Mouse (Mus musculus) liver, embryonic 15.5 days (tissue): ENCODE measurements around the gene Pfkl. TPM values are rescaled to one million over a fixed set of nuclear protein-coding genes. Genes with fewer than 3 reads are reported as not detected.
"Not testable (repeated sequence)": the region's sequence is repeated elsewhere in the genome, so short reads cannot be mapped to it uniquely, and the experiment has no call there.

Experiments
- ATAC-seq: fragments of 200-750 bp; cut with Nextera tagmentation; 2 replicates; pipeline ENCODE4 v1.8.0; 2017; ENCODE audit warnings: moderate number of reproducible peaks, mild to moderate bottlenecking, moderate library complexity; ENCODE audit not compliant: insufficient read depth
- H3K27ac ChIP-seq: fragments of 300-500 bp; sonication (generic); replicated peaks from 2 replicates; pipeline ENCODE4 v1.5.1; 2015; ENCODE audit warnings: mild to moderate bottlenecking, inconsistent platforms
- H3K27me3 ChIP-seq: fragments of 300-500 bp; sonication (generic); 2 replicates; pipeline ENCODE4 v1.6.1; 2015; ENCODE audit warnings: mild to moderate bottlenecking, inconsistent platforms
- H3K36me3 ChIP-seq: fragments of 300-500 bp; sonication (generic); replicated peaks from 2 replicates; pipeline ENCODE4 v1.6.1; 2015; ENCODE audit warnings: moderate library complexity, mild to moderate bottlenecking, inconsistent platforms
- H3K4me1 ChIP-seq: fragments of 300-500 bp; sonication (generic); replicated peaks from 2 replicates; pipeline ENCODE4 v1.6.1; 2015; ENCODE audit warnings: inconsistent platforms
- H3K4me2 ChIP-seq: fragments of 300-500 bp; sonication (generic); 2 replicates; pipeline ENCODE4 v1.6.1; 2015; ENCODE audit warnings: moderate library complexity, mild to moderate bottlenecking, inconsistent platforms
- H3K4me3 ChIP-seq: fragments of 300-500 bp; sonication (generic); replicated peaks from 2 replicates; pipeline ENCODE4 v1.5.1; 2015; ENCODE audit warnings: mild to moderate bottlenecking, inconsistent platforms
- H3K9ac ChIP-seq: fragments of 300-500 bp; sonication (generic); 2 replicates; pipeline ENCODE4 v1.6.1; 2015; ENCODE audit warnings: moderate library complexity, mild to moderate bottlenecking, inconsistent platforms
- H3K9me3 ChIP-seq: fragments of 300-500 bp; sonication (generic); replicated peaks from 2 replicates; pipeline ENCODE4 v1.6.1; 2016; ENCODE audit warnings: inconsistent platforms
- WGBS: fragments of 180-500 bp; shearing (Covaris S2); methylation state at CpG from one replicate; pipeline ENCODE4 v1.1.7; 2015; ENCODE audit warnings: mixed read lengths; ENCODE audit not compliant: insufficient replicate concordance; 5-methylcytosine and 5-hydroxymethylcytosine counted together
- polyA plus RNA-seq: library from polyadenylated mRNA; unstranded; fragments of >200 nt; fragmentation: Nextera tagmentation; extraction: Ambion mirVana; gene quantifications from 2 replicates; pipeline ENCODE4 v1.2.1, GENCODE M21; 2015

Pfkl gene
- polyA plus RNA-seq, 1 experiment from 2014 or later = 80.6 TPM

- no peak within 1 kb of the TSS for H3K4me3 ChIP-seq
- H3K27ac ChIP-seq = no peak within 1 kb of the TSS
- no peaks in the 10 kb centered on the region for H3K36me3 ChIP-seq
- no peak within 1 kb of the TSS for H3K4me2 ChIP-seq
- H3K9me3 ChIP-seq = no peaks in the 10 kb centered on the region
- ATAC-seq = no peak
- H3K27me3 ChIP-seq = peaks cover 25% of the 10 kb centered on the region
- H3K9ac ChIP-seq = no peak within 1 kb of the TSS
- H3K4me1 ChIP-seq = peaks cover 4% of the 10 kb centered on the region; the same call in 1 of the 2 replicates
- whole genome bisulfite sequencing = 71% methylated on average over 5 of the region's 5 CpGs
Measured at GRCm38 (mm10) chr10:78041647-78042046, 31.8 kb upstream of the Pfkl start, which contains the start of gene Dnmt3l. Gene Dnmt3l, plus strand, starts transcription at chr10:78041947.

- H3K36me3 ChIP-seq = no peaks in the 10 kb centered on the region
- no peak overlapping the region for H3K27ac ChIP-seq
- H3K4me2 ChIP-seq = no peak overlapping the region
- ATAC-seq = no peak
- no peak overlapping the region for H3K4me3 ChIP-seq
- H3K27me3 ChIP-seq = peaks cover 12% of the 10 kb centered on the region
- no peak overlapping the region for H3K9ac ChIP-seq
- H3K9me3 ChIP-seq = no peaks in the 10 kb centered on the region
- no peaks in the 10 kb centered on the region for H3K4me1 ChIP-seq
- 58% methylated on average over 4 of the region's 4 CpGs for WGBS
Measured at GRCm38 (mm10) chr10:78037139-78037538, 27.3 kb upstream of the Pfkl start.

- Histone ChIP-seq H3K27me3 (peaks cover 3% of the 10 kb centered on the region; the same call in 1 of the 2 replicates), H3K4me3 (no peak overlapping the region), H3K36me3 (no peaks in the 10 kb centered on the region), H3K9ac (no peak overlapping the region), H3K27ac (no peak overlapping the region), H3K9me3 (no peaks in the 10 kb centered on the region), H3K4me2 (no peak overlapping the region), H3K4me1 (0 out of 2 replicates have a peak, but pooled peaks cover 3% of the 10 kb centered on the region)
- ATAC-seq = 0 out of 2 replicates have a peak, but pooled peaks have one; percentile 9
- 38% methylated on average over 2 of the region's 2 CpGs for WGBS
Measured at GRCm38 (mm10) chr10:78031987-78032386, 22.1 kb upstream of the Pfkl start.

DNA sequence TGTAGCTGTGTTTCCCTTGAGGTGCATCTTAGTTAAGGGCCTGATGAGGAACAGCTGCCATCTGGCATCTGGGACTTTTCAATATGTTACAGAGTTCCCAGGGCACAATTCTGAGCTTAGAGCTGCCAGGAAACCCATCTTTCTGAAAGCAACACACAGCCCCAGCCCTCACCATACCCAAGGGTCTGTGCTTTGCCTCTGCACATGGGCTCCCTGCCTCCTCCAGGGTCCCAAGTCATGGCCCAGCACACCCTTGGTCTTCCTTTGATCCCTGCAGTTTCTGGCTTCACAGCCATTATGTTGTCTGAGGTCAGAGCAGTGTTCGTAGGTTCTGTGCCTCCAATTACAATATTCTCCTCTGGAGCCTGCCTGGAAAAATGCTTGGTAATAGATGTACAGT is 19.2 kb upstream of the Pfkl start:
- Histone ChIP-seq H3K27me3 (no peaks in the 10 kb centered on the region; the same call in 1 of the 2 replicates), H3K27ac (no peak overlapping the region), H3K4me1 (0 out of 2 replicates have a peak, but pooled peaks cover 3% of the 10 kb centered on the region), H3K4me2 (no peak overlapping the region), H3K36me3 (no peaks in the 10 kb centered on the region), H3K9me3 (no peaks in the 10 kb centered on the region), H3K9ac (no peak overlapping the region), H3K4me3 (no peak overlapping the region)
- ATAC-seq = no peak
- WGBS = 69% methylated on average over 1 of the region's 1 CpGs

- no peak overlapping the region for H3K27ac ChIP-seq
- no peak overlapping the region for H3K4me3 ChIP-seq
- ATAC-seq = no peak
- no peak overlapping the region for H3K9ac ChIP-seq
- H3K36me3 ChIP-seq = no peaks in the 10 kb centered on the region
- no peaks in the 10 kb centered on the region for H3K9me3 ChIP-seq
- 5% methylated on average over 5 of the region's 5 CpGs for WGBS
- 0 out of 2 replicates have a peak, but pooled peaks cover 3% of the 10 kb centered on the region for H3K4me1 ChIP-seq
- H3K4me2 ChIP-seq = no peak overlapping the region
- H3K27me3 ChIP-seq = no peaks in the 10 kb centered on the region; the same call in 1 of the 2 replicates
Measured at GRCm38 (mm10) chr10:78028129-78028528, 18.2 kb upstream of the Pfkl start.

DNA sequence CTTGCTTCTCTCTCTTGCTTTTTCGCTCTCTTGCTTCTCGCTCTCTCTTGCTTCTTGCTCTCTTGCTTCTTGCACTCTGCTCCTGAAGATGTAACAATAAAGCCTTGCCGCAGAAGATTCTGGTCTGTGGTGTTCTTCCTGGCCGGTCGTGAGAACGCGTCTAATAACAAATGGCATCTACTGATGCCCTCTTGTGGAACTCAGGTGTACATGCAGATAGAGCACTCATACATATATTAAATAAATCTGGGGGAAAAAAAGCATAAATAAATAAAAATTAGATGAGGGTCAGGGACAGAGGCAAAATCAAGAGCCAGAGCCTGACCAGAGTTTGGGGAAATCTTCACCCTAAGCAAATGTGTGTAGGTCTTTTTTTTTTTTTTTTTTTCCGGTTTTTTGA is 15.6 kb upstream of the Pfkl start:
- H3K4me2 ChIP-seq, H3K27me3 ChIP-seq, H3K36me3 ChIP-seq, H3K9me3 ChIP-seq, H3K4me3 ChIP-seq, ATAC-seq, H3K9ac ChIP-seq, H3K4me1 ChIP-seq, H3K27ac ChIP-seq: not testable (repeated sequence)
- WGBS = 56% methylated on average over 6 of the region's 8 CpGs

- ATAC-seq, H3K9ac ChIP-seq, H3K36me3 ChIP-seq, H3K4me3 ChIP-seq, H3K4me2 ChIP-seq, H3K9me3 ChIP-seq, H3K27ac ChIP-seq: not testable (repeated sequence)
- Histone ChIP-seq H3K27me3 (peaks cover 10% of the 10 kb centered on the region; the same call in 1 of the 2 replicates), H3K4me1 (peaks cover 16% of the 10 kb centered on the region)
- 83% methylated on average over 7 of the region's 11 CpGs for WGBS
Measured at GRCm38 (mm10) chr10:78019984-78020383, 10.1 kb upstream of the Pfkl start.

DNA sequence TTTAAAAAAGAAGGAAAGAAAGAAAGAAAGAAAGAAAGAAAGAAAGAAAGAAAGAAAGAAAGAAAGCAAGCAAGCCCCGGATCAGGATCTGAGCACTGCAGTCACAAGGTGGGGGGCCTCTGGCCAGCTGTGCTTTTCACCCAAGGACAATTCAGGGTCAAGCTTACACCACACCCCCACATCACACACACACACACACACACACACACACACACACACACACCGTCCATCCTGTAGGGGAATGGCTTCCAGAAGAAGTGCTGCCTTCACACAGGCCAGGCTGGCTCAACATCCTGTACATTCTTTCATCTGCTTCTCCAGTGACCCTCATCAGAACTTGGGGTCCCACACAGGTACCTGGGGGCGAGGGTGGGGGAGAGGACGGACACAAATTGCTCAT is 9.4 kb upstream of the Pfkl start:
- Histone ChIP-seq H3K9ac (no peak overlapping the region), H3K9me3 (no peaks in the 10 kb centered on the region), H3K27me3 (peaks cover 10% of the 10 kb centered on the region; the same call in 1 of the 2 replicates), H3K36me3 (no peaks in the 10 kb centered on the region), H3K4me3 (no peak overlapping the region), H3K4me2 (no peak overlapping the region), H3K27ac (no peak overlapping the region), H3K4me1 (peaks cover 16% of the 10 kb centered on the region)
- ATAC-seq = no peak
- WGBS = 69% methylated on average over 4 of the region's 4 CpGs

- H3K36me3 ChIP-seq = no peaks in the 10 kb centered on the region
- no peaks in the 10 kb centered on the region for H3K9me3 ChIP-seq
- peaks cover 10% of the 10 kb centered on the region; the same call in 1 of the 2 replicates for H3K27me3 ChIP-seq
- H3K4me1 ChIP-seq = peaks cover 16% of the 10 kb centered on the region
- peak; percentile 76 for ATAC-seq
- H3K9ac ChIP-seq = no peak overlapping the region
- peak overlapping the region; percentile 68 for H3K4me2 ChIP-seq
- no peak overlapping the region for H3K27ac ChIP-seq
- 18% methylated on average over 19 of the region's 19 CpGs for WGBS
- H3K4me3 ChIP-seq = peak overlapping the region; percentile 35
Measured at GRCm38 (mm10) chr10:78018797-78019203, 8.9 kb upstream of the Pfkl start.

GRCm38 (mm10) chr10:78016366-78016765 is 6.5 kb upstream of the Pfkl start:
- H3K4me1 ChIP-seq = peaks cover 24% of the 10 kb centered on the region
- no peaks in the 10 kb centered on the region for H3K9me3 ChIP-seq
- no peak overlapping the region for H3K9ac ChIP-seq
- ATAC-seq = no peak
- H3K4me3 ChIP-seq = no peak overlapping the region
- no peak overlapping the region for H3K4me2 ChIP-seq
- 44% methylated on average over 5 of the region's 5 CpGs for WGBS
- no peak overlapping the region for H3K27ac ChIP-seq
- peaks cover 10% of the 10 kb centered on the region; the same call in 1 of the 2 replicates for H3K27me3 ChIP-seq
- H3K36me3 ChIP-seq = no peaks in the 10 kb centered on the region

- H3K9ac ChIP-seq = no peak overlapping the region
- H3K4me1 ChIP-seq = peaks cover 30% of the 10 kb centered on the region
- H3K36me3 ChIP-seq = no peaks in the 10 kb centered on the region
- ATAC-seq = no peak
- WGBS = 79% methylated on average over 1 of the region's 1 CpGs
- no peak overlapping the region for H3K4me2 ChIP-seq
- peaks cover 10% of the 10 kb centered on the region; the same call in 1 of the 2 replicates for H3K27me3 ChIP-seq
- no peak overlapping the region for H3K27ac ChIP-seq
- no peaks in the 10 kb centered on the region for H3K9me3 ChIP-seq
- no peak overlapping the region for H3K4me3 ChIP-seq
Measured at GRCm38 (mm10) chr10:78015489-78015888, 5.6 kb upstream of the Pfkl start.
